Mouse (Mus musculus) T-helper 17 cell (primary cell): Measurements from ENCODE around the gene B4gat1.
"Not testable (repeated sequence)": the region's sequence is repeated elsewhere in the genome, so short reads cannot be mapped to it uniquely, and the experiment has no call there.

Experiments used
- in situ Hi-C, 2 experiments: fragments of 300-600 bp; cut with MboI, MseI; formaldehyde crosslinking; loops; 1 replicate in 1 of 2; 2 replicates in 1 of 2; pipeline ENCODE4 v1.15.1; 2025; ENCODE audit warnings: high pct_unique_total_duplicates in 2 of 2

B4gat1 gene

GRCm38 (mm10) chr19:5083961-5084833 is 45.6 kb downstream of the B4gat1 start:
- in situ Hi-C loops = no loop called here

GRCm38 (mm10) chr19:5084834-5085144 is 46.2 kb downstream of the B4gat1 start:
- in situ Hi-C loops = no loop called here

- in situ Hi-C loops = no loop called here
These were observed 46.7 kb downstream of the B4gat1 start, which contains the start of gene Tmem151a for GRCm38 (mm10) chr19:5085145-5085863. Tmem151a (minus strand) TSS chr19:5085531.

GRCm38 (mm10) chr19:5086533-5086932 is 47.9 kb downstream of the B4gat1 start:
- in situ Hi-C loops = not testable (repeated sequence)

- in situ Hi-C loops = no loop called here
These were observed 49.5 kb downstream of the B4gat1 start, which contains the start of gene Yif1a for GRCm38 (mm10) chr19:5087884-5088728. Yif1a (plus strand) TSS chr19:5088538.

- in situ Hi-C loops = no loop called here
These were observed 50.7 kb downstream of the B4gat1 start for GRCm38 (mm10) chr19:5089324-5089723.
